Mouse (Mus musculus) erythroblast, embryonic 14.5 days (primary cell): ENCODE results near the gene Frk. TPM values are rescaled to one million over a fixed set of nuclear protein-coding genes. Genes with fewer than 3 reads are reported as not detected.
"Not testable (repeated sequence)": the region's sequence is repeated elsewhere in the genome, so short reads cannot be mapped to it uniquely, and the experiment has no call there.

Source experiments
- H3K27me3 ChIP-seq: 2 replicates; pipeline ENCODE4 v1.6.1; 2012; ENCODE audit warnings: inconsistent platforms; ENCODE audit not compliant: control insufficient read depth
- H3K36me3 ChIP-seq: 2 replicates; pipeline ENCODE4 v1.6.1; 2012; ENCODE audit warnings: mild to moderate bottlenecking, inconsistent platforms; ENCODE audit not compliant: control insufficient read depth
- H3K4me1 ChIP-seq: 2 replicates; pipeline ENCODE4 v1.6.1; 2012; ENCODE audit warnings: inconsistent platforms; ENCODE audit not compliant: control insufficient read depth
- H3K4me3 ChIP-seq: replicated peaks from 2 replicates; pipeline ENCODE3; 2012; ENCODE audit warnings: moderate library complexity, mild to moderate bottlenecking, inconsistent platforms
- H3K9me3 ChIP-seq: 2 replicates; pipeline ENCODE4 v1.6.1; 2012; ENCODE audit warnings: low read length, inconsistent platforms, mixed read lengths; ENCODE audit not compliant: control insufficient read depth
- GATA1 ChIP-seq: IDR thresholded peaks from 2 replicates; pipeline ENCODE4 v1.6.1; 2012; ENCODE audit warnings: low read length, inconsistent platforms, mixed read lengths
- TAL1 ChIP-seq: IDR thresholded peaks from 3 replicates; pipeline ENCODE4 v1.6.1; 2012; ENCODE audit warnings: low read length, inconsistent platforms, mixed read lengths
- polyA plus RNA-seq: library from polyadenylated mRNA; stranded (reverse); fragments of >175 nt; gene quantifications from 2 replicates; pipeline ENCODE4 v1.2.3, GENCODE M21; 2012

The Frk gene
- polyA plus RNA-seq, 1 experiment, result not detected

- Histone ChIP-seq H3K36me3 (no peaks in the 10 kb centered on the region), H3K9me3 (no peaks in the 10 kb centered on the region; the same call in 1 of the 2 replicates), H3K4me3 (no peak overlapping the region), H3K4me1 (no peaks in the 10 kb centered on the region), H3K27me3 (no peaks in the 10 kb centered on the region)
- no peak for TF ChIP-seq TAL1
- no peak for TF ChIP-seq GATA1
Observed at GRCm38 (mm10) chr10:34550612-34551011, 67.4 kb downstream of the Frk start.

- TF ChIP-seq GATA1 (no peak), TAL1 (no peak)
- Histone ChIP-seq H3K4me3 (no peak overlapping the region), H3K27me3 (no peaks in the 10 kb centered on the region), H3K9me3 (no peaks in the 10 kb centered on the region; the same call in 1 of the 2 replicates), H3K4me1 (no peaks in the 10 kb centered on the region), H3K36me3 (no peaks in the 10 kb centered on the region)
Observed at GRCm38 (mm10) chr10:34551636-34552035, 68.4 kb downstream of the Frk start.

GRCm38 (mm10) chr10:34563518-34564176, 80.4 kb downstream of the Frk start:
- Histone ChIP-seq H3K9me3 (peaks cover 3% of the 10 kb centered on the region; the same call in 1 of the 2 replicates), H3K36me3 (no peaks in the 10 kb centered on the region), H3K27me3 (no peaks in the 10 kb centered on the region), H3K4me1 (no peaks in the 10 kb centered on the region), H3K4me3 (no peak overlapping the region)
- TF ChIP-seq GATA1 (no peak), TAL1 (no peak)

- TF ChIP-seq TAL1, result no peak
- no peak for TF ChIP-seq GATA1
- no peaks in the 10 kb centered on the region for H3K4me1 ChIP-seq
- no peaks in the 10 kb centered on the region for H3K27me3 ChIP-seq
- no peak overlapping the region for H3K4me3 ChIP-seq
- no peaks in the 10 kb centered on the region for H3K36me3 ChIP-seq
- H3K9me3 ChIP-seq, result no peaks in the 10 kb centered on the region
Observed at GRCm38 (mm10) chr10:34615474-34615873, 132.3 kb downstream of the Frk start.

GRCm38 (mm10) chr10:34617216-34617615, 134.0 kb downstream of the Frk start:
- H3K36me3 ChIP-seq, result no peaks in the 10 kb centered on the region
- TF ChIP-seq TAL1 (no peak), GATA1 (no peak)
- H3K27me3 ChIP-seq, result no peaks in the 10 kb centered on the region
- H3K4me1 ChIP-seq, result no peaks in the 10 kb centered on the region
- H3K9me3 ChIP-seq, result no peaks in the 10 kb centered on the region
- H3K4me3 ChIP-seq, result no peak overlapping the region

- TF ChIP-seq TAL1 (no peak), GATA1 (no peak)
- Histone ChIP-seq H3K36me3 (no peaks in the 10 kb centered on the region), H3K27me3 (no peaks in the 10 kb centered on the region), H3K4me3 (no peak overlapping the region), H3K9me3 (no peaks in the 10 kb centered on the region), H3K4me1 (no peaks in the 10 kb centered on the region)
Observed at GRCm38 (mm10) chr10:34618490-34618889, 135.3 kb downstream of the Frk start.

- H3K4me1 ChIP-seq, H3K36me3 ChIP-seq, H3K4me3 ChIP-seq, H3K27me3 ChIP-seq, H3K9me3 ChIP-seq: not testable (repeated sequence)
Observed at GRCm38 (mm10) chr10:34620540-34620939, 137.3 kb downstream of the Frk start.

GRCm38 (mm10) chr10:34638245-34638644, 155.0 kb downstream of the Frk start:
- no peak overlapping the region for H3K4me3 ChIP-seq
- H3K4me1 ChIP-seq, result no peaks in the 10 kb centered on the region
- H3K36me3 ChIP-seq, result no peaks in the 10 kb centered on the region
- H3K9me3 ChIP-seq, result no peaks in the 10 kb centered on the region
- H3K27me3 ChIP-seq, result no peaks in the 10 kb centered on the region
- TF ChIP-seq TAL1, result no peak
- no peak for TF ChIP-seq GATA1

Other genes starting within 250 kb of the Frk start
- 1.7 and 2.7 TPM in 2 replicates for gene Tspyl1, start 201.2 kb upstream of the Frk start, polyA plus RNA-seq
- 0.03 TPM in 1 of 2 replicates, not detected in the other for gene Tspyl4, start 186.0 kb upstream of the Frk start, polyA plus RNA-seq
- not detected in 2 replicates for gene Col10a1, start 93.4 kb upstream of the Frk start, polyA plus RNA-seq
- 0.14 and 0.17 TPM in 2 replicates for gene Nt5dc1, start 64.8 kb upstream of the Frk start, polyA plus RNA-seq